Mouse (Mus musculus) spleen, postnatal 0 days (tissue): ENCODE measurements around the gene Itm2c. TPM values are rescaled to one million over a fixed set of nuclear protein-coding genes. Genes with fewer than 3 reads are reported as not detected.

Experiments
- polyA plus RNA-seq: library from polyadenylated mRNA; unstranded; fragments of >200 nt; fragmentation: Nextera tagmentation; extraction: Ambion mirVana; gene quantifications from 2 replicates; pipeline ENCODE4 v1.2.1, GENCODE M21; 2015

Gene Itm2c
- 63.4 and 90.7 TPM in 2 replicates for polyA plus RNA-seq

GRCm38 (mm10) chr1:85894231-85894747 lies at the start of gene Itm2c:
Gene Itm2c (plus strand): TSS chr1:85894281.

DNA sequence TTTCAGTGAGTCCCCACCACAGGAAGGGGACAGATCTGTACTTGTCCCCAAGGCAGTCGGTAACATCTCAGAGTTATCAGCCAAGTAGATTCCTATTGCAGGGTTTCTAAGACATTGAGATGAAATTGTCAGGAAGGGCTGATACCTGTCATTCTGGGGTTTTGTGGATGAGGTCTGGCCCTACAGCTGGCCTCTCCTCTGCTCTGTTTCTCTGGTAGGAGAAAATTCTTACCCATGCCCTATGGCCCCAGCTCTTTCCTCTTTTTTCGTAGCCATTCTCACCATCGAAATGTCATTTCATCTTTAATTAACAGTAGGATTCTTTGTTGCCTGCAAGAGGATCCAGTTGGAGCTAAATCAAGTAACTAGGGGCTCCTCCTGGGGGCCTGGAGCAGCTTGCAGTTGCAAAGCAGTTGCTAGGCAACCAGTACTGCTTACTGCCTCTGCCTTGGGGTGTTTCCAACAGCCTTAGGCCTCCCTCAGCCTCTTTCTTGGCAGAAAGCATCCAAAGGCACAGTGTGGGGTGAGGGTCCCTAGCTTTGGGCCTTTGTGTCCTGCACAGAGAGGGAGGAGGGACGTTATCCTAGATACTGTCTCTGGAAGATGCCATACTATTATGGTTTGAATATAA lies 34.1 kb downstream of the Itm2c start, which contains the start of gene 4933407L21Rik:
TSS of gene 4933407L21Rik (plus strand) at position 427 of the 631 bp plus-strand sequence.

Other genes with a start within 250 kb of the Itm2c start
- gene Sp100, start 244.3 kb upstream of the Itm2c start, polyA plus RNA-seq, result 18.7 and 24.7 TPM in 2 replicates
- 9.0 and 11.9 TPM in 2 replicates for gene A630001G21Rik, start 115.6 kb upstream of the Itm2c start, polyA plus RNA-seq
- gene Cab39, start 100.8 kb upstream of the Itm2c start, polyA plus RNA-seq, result 20.7 and 23.5 TPM in 2 replicates
- gene 4933407L21Rik, start 34.2 kb downstream of the Itm2c start, polyA plus RNA-seq, result not detected in 2 replicates
- gene Gpr55, start 66.7 kb downstream of the Itm2c start, polyA plus RNA-seq, result 0.07 and 0.08 TPM in 2 replicates
- gene Spata3, start 122.5 kb downstream of the Itm2c start, polyA plus RNA-seq, result not detected in 2 replicates
- 0.07 TPM in 1 of 2 replicates, not detected in the other for gene 2810459M11Rik, start 151.6 kb downstream of the Itm2c start, polyA plus RNA-seq
- 88.7 and 93.5 TPM in 2 replicates for gene Psmd1, start 170.1 kb downstream of the Itm2c start, polyA plus RNA-seq
- gene Htr2b, start 217.7 kb downstream of the Itm2c start, polyA plus RNA-seq, result 0.27 and 0.30 TPM in 2 replicates
- gene Gm21972, start 239.4 kb downstream of the Itm2c start, polyA plus RNA-seq, result not detected in 2 replicates